Mouse (Mus musculus) urinary bladder, postnatal 36 days (tissue): Measurements from ENCODE around the gene Slc25a38.
"Not testable (repeated sequence)": the region's sequence is repeated elsewhere in the genome, so short reads cannot be mapped to it uniquely, and the experiment has no call there.

Experiments used
- DNase-seq, 2 experiments: peaks; one replicate each; pipeline ENCODE4 v3.0.0; 2022; ENCODE audit warnings: low spot score in 2 of 2, mixed read lengths in 1 of 2

Slc25a38 gene

GRCm38 (mm10) chr9:120099304-120099703 lies 10.9 kb upstream of the Slc25a38 start:
- DNase-seq, result no peak

- no peak for DNase-seq
These were observed 9.0 kb upstream of the Slc25a38 start for GRCm38 (mm10) chr9:120101165-120101564.

- not testable (repeated sequence) for DNase-seq
These were observed 1.2 kb upstream of the Slc25a38 start for GRCm38 (mm10) chr9:120108953-120109352.

GRCm38 (mm10) chr9:120111156-120111945 lies 1.2 kb downstream of the Slc25a38 start:
- no peak for DNase-seq

- no peak for DNase-seq
These were observed 2.3 kb downstream of the Slc25a38 start for GRCm38 (mm10) chr9:120112472-120112871.

- DNase-seq, result no peak
These were observed 3.3 kb downstream of the Slc25a38 start for GRCm38 (mm10) chr9:120113456-120113855.

- no peak for DNase-seq
These were observed 4.0 kb downstream of the Slc25a38 start for GRCm38 (mm10) chr9:120114051-120114788.

- no peak for DNase-seq
These were observed 4.6 kb downstream of the Slc25a38 start for GRCm38 (mm10) chr9:120114789-120115151.

GRCm38 (mm10) chr9:120115580-120115979 lies 5.4 kb downstream of the Slc25a38 start:
- DNase-seq, result no peak

GRCm38 (mm10) chr9:120116184-120116624 lies 6.0 kb downstream of the Slc25a38 start:
- DNase-seq, result no peak

- no peak for DNase-seq
These were observed 8.0 kb downstream of the Slc25a38 start for GRCm38 (mm10) chr9:120118212-120118611.

GRCm38 (mm10) chr9:120120503-120120902 lies 10.3 kb downstream of the Slc25a38 start:
- DNase-seq, result no peak

- DNase-seq, result no peak
These were observed 16.7 kb downstream of the Slc25a38 start for GRCm38 (mm10) chr9:120126868-120127267.

- peak; percentile 89 to 97 for DNase-seq
These were observed 17.5 kb downstream of the Slc25a38 start, which contains the start of gene Rpsa for GRCm38 (mm10) chr9:120127538-120128251. TSS of gene Rpsa (plus strand) at chr9:120127689.

- DNase-seq, result no peak
These were observed 19.1 kb downstream of the Slc25a38 start for GRCm38 (mm10) chr9:120129276-120129675.

- no peak for DNase-seq
These were observed 21.7 kb downstream of the Slc25a38 start for GRCm38 (mm10) chr9:120131784-120132288.

GRCm38 (mm10) chr9:120132980-120133754 lies 23.0 kb downstream of the Slc25a38 start:
- DNase-seq, result no peak

- no peak for DNase-seq
These were observed 23.7 kb downstream of the Slc25a38 start for GRCm38 (mm10) chr9:120133755-120134475.

GRCm38 (mm10) chr9:120134529-120135160 lies 24.5 kb downstream of the Slc25a38 start:
- no peak for DNase-seq

GRCm38 (mm10) chr9:120135454-120135853 lies 25.3 kb downstream of the Slc25a38 start:
- no peak for DNase-seq
